Comparison of ENCODE assay signal across 8 mouse cellular contexts in the genomic region with DNA sequence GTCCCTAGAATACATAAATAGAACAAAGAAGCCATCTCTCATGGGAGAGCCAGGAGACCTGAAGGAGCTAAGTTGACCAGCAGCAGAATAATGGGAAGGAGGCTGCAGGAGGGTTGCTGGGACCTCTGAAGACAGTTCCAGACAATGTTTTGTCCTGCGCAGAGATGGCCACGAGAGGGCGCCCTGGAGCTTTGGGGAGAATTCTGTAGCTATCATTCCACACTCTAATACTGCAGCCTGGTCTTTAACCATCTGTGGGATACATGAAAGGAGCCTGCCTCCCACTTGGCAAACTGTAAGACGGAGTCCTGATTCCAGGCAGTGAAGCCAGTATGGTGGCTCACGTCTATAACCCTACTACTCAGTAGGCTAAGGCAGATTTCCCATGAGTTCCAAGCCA. TPM values are rescaled to one million over a fixed set of nuclear protein-coding genes. Genes with fewer than 3 reads are reported as not detected.
DNase-seq lines count a peak whose midpoint lies in the region.

No protein-coding gene starts in this region.

- DNase-seq in ES-CJ7 (ENCODE audit: low read depth, low spot score), result peak; percentile 75
- peak; percentile 83 for DNase-seq in adrenal gland, postnatal 25 days
- peak; percentile 75 for DNase-seq in embryo, embryonic 9.5 days (ENCODE audit: extremely low spot score)
- DNase-seq in heart, postnatal 10 days, result peak; percentile 57 to 86
- peak; percentile 42 to 71 for DNase-seq in layer of hippocampus, adult 8-10 months (ENCODE audit: low spot score in 2 of 2)
- DNase-seq in lung, postnatal 14 days, result peak; percentile 85
- DNase-seq in right cerebral cortex, postnatal 25 days, result peak; percentile 47
- DNase-seq in urinary bladder, postnatal 25 days (ENCODE audit: low spot score), result peak; percentile 78

- intact Hi-C loops in heart, postnatal 10 days (cut with DNase I), result loop anchor here (1.0 to 5.0 kb wide), 3 partner anchors 70 to 258 kb away; a partner anchor contains a TSS

RNA-seq across cellular contexts. Expression of a gene that starts 27.0 kb away (rescaled TPM):
- 0.24 and 0.39 TPM in 2 replicates for total RNA-seq in adrenal gland, postnatal 25 days (2021)
- total RNA-seq in heart, postnatal 10 days (2021), result under 1 TPM in 1 of 2 experiments, not detected in 1; 0.05 TPM
- 100 to 1,000 TPM; 179 to 224 (median 205) TPM for total RNA-seq in layer of hippocampus, adult 8-10 months (2022)

Comparison
In these comparisons a context has a peak if more than half of its experiments do, and no peak if none do; other contexts are left out.
1. Peak in every context shown above with its lines: DNase-seq.
2. RNA of a gene that starts 27.0 kb away (total RNA-seq): 179 to 224 TPM in layer of hippocampus, adult 8-10 months; 0.24 to 0.39 TPM in adrenal gland, postnatal 25 days and 0.05 TPM in heart, postnatal 10 days; every median in the first group is over 100 times any median in the second.